Mouse (Mus musculus): ENCODE measurements at regions not wholly inside any gene's neighbourhood (a gene's known extent, or its start where the extent isn't known, plus 50 kb on each side); places are given as distances from the start of the nearest gene placed in this dataset.

GRCm38 (mm10) chr16:42718452-42718851, 157.2 kb upstream of the Zbtb20 start:
- Histone ChIP-seq H3K4me3 (replicated peaks; ENCODE audit: low read length) (no peak overlapping the region), H3K9me3 (ENCODE audit: low read length) (peaks cover 10% of the 10 kb centered on the region; the same call in 1 of the 2 replicates), H3K27me3 (ENCODE audit: insufficient read depth, low read length) (no peaks in the 10 kb centered on the region), H3K4me1 (replicated peaks; ENCODE audit: low read depth, low read length) (peaks cover 28% of the 10 kb centered on the region), H3K36me3 (ENCODE audit: insufficient read depth, low read length) (no peaks in the 10 kb centered on the region)
- TF ChIP-seq NANOG (IDR thresholded peaks at IDR 0.05; ENCODE audit: borderline replicate concordance, low read length) (no peak), CTCF (conservative IDR thresholded peaks at IDR 0.05; ENCODE audit: low read length) (no peak), POU5F1 (IDR thresholded peaks at IDR 0.05; ENCODE audit: borderline replicate concordance, low read length) (no peak)

- Histone ChIP-seq H3K4me1 (replicated peaks; ENCODE audit: low read depth, low read length) (peaks cover 24% of the 10 kb centered on the region), H3K27me3 (ENCODE audit: insufficient read depth, low read length) (no peaks in the 10 kb centered on the region)
- TF ChIP-seq POU5F1 (IDR thresholded peaks at IDR 0.05; ENCODE audit: borderline replicate concordance, low read length) = no peak
- no peak for TF ChIP-seq NANOG (IDR thresholded peaks at IDR 0.05; ENCODE audit: borderline replicate concordance, low read length)
- TF ChIP-seq CTCF (conservative IDR thresholded peaks at IDR 0.05; ENCODE audit: low read length) = no peak
These were observed 157.8 kb upstream of the Zbtb20 start for GRCm38 (mm10) chr16:42717828-42718412.

DNA sequence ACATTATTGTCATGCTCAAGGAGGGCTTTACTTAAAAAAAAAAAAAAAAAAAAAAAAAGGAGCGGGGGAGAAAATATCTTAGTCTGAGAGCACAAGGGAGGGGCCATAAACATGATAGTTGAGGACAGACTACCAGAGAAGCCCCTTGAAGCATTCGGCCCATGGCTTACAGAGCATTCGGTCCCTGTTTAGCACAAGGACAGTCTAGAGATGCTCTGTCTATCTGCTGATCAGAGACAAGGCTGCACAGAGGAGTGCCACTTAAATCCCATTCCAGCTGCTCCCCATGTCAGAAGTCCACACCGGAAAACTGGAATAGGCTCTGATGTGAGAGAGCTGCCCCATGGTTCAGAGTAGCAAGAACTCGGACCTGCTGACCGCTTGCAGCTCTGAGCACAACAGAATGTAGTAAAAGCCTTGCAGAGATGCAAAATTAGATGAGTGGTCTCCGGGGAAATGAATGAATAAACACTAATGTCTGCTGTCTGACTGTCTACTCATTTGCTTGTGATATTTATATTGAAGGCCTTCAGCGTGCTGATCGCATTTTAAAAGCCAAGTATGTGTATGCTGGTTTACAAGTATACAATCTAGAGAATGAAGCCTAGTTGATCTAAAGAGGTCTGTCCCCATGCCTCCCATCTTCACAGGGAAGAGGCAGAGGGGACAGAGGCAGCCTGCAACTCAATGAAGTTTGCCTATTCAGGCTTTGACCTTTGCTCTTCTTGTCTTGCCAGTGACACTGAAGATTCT, 158.4 kb upstream of the Zbtb20 start:
- H3K4me1 ChIP-seq (replicated peaks; ENCODE audit: low read depth, low read length) = peaks cover 26% of the 10 kb centered on the region
- H3K4me3 ChIP-seq (replicated peaks; ENCODE audit: low read length) = no peak overlapping the region
- no peaks in the 10 kb centered on the region for H3K27me3 ChIP-seq (ENCODE audit: insufficient read depth, low read length)
- H3K36me3 ChIP-seq (ENCODE audit: insufficient read depth, low read length) = no peaks in the 10 kb centered on the region
- TF ChIP-seq POU5F1 (IDR thresholded peaks at IDR 0.05; ENCODE audit: borderline replicate concordance, low read length) (no peak), NANOG (IDR thresholded peaks at IDR 0.05; ENCODE audit: borderline replicate concordance, low read length) (no peak), CTCF (conservative IDR thresholded peaks at IDR 0.05; ENCODE audit: low read length) (no peak)
- H3K9me3 ChIP-seq (ENCODE audit: low read length) = peaks cover 10% of the 10 kb centered on the region; the same call in 1 of the 2 replicates

More at GRCm38 (mm10) chr16:42717828-42718412, 157.8 kb upstream of the Zbtb20 start:
- Histone ChIP-seq H3K4me3 (replicated peaks; ENCODE audit: low read length) (no peak overlapping the region), H3K36me3 (ENCODE audit: insufficient read depth, low read length) (no peaks in the 10 kb centered on the region), H3K9me3 (ENCODE audit: low read length) (peaks cover 10% of the 10 kb centered on the region; the same call in 1 of the 2 replicates)

DNA sequence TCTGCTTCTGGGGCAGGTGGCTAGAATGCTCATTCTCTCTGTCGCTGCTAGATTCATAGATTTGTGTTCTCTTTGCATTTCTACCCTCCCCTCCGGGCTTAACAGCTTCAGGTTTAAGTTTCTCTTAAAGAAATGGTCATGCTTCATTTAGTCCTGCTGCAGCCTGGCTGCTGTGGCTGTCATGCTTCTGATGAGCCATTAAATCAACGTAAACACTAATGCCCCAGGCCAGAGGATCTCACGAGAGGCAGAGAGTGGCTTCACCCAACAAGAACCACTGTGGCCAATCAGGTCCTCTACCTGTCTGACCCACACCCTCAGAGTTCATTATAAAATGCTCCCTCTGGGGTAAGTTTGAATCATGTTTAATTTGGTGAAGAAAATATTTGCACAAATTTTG, 173.0 kb upstream of the Zbtb20 start:
- Histone ChIP-seq H3K4me1 (replicated peaks; ENCODE audit: low read depth, low read length) (no peaks in the 10 kb centered on the region), H3K36me3 (ENCODE audit: insufficient read depth, low read length) (no peaks in the 10 kb centered on the region), H3K4me3 (replicated peaks; ENCODE audit: low read length) (no peak overlapping the region), H3K27me3 (ENCODE audit: insufficient read depth, low read length) (no peaks in the 10 kb centered on the region), H3K9me3 (ENCODE audit: low read length) (no peaks in the 10 kb centered on the region)
- TF ChIP-seq NANOG (IDR thresholded peaks at IDR 0.05; ENCODE audit: borderline replicate concordance, low read length) = no peak
- no peak for TF ChIP-seq POU5F1 (IDR thresholded peaks at IDR 0.05; ENCODE audit: borderline replicate concordance, low read length)
- TF ChIP-seq CTCF (conservative IDR thresholded peaks at IDR 0.05; ENCODE audit: low read length) = no peak

DNA sequence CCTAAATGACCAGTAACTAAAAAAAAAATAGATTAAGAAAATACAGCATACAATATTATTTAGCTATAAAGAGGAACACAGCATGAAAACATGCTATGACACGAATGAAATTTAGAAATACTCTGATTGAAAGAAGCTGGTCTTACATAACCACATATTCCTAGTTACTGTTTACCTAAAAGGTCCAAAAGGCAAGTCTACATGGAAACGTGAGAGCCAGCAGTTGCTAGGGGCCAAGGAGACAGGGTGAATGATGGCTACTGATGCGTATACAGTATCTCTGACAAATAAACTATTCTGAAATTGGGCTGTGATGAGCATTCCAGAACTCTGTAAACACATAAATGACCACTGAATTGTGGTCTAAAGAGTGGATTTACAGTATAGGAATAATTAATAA, 194.5 kb upstream of the Zbtb20 start:
- Histone ChIP-seq H3K4me1 (replicated peaks; ENCODE audit: low read depth, low read length) (no peaks in the 10 kb centered on the region), H3K9me3 (ENCODE audit: low read length) (no peaks in the 10 kb centered on the region), H3K4me3 (replicated peaks; ENCODE audit: low read length) (no peak overlapping the region), H3K27me3 (ENCODE audit: insufficient read depth, low read length) (no peaks in the 10 kb centered on the region), H3K36me3 (ENCODE audit: insufficient read depth, low read length) (no peaks in the 10 kb centered on the region)
- TF ChIP-seq CTCF (conservative IDR thresholded peaks at IDR 0.05; ENCODE audit: low read length) (no peak), POU5F1 (IDR thresholded peaks at IDR 0.05; ENCODE audit: borderline replicate concordance, low read length) (no peak), NANOG (IDR thresholded peaks at IDR 0.05; ENCODE audit: borderline replicate concordance, low read length) (no peak)

GRCm38 (mm10) chr16:42677211-42677610, 198.5 kb upstream of the Zbtb20 start:
- Histone ChIP-seq H3K36me3 (ENCODE audit: insufficient read depth, low read length) (no peaks in the 10 kb centered on the region), H3K9me3 (ENCODE audit: low read length) (no peaks in the 10 kb centered on the region), H3K4me1 (replicated peaks; ENCODE audit: low read depth, low read length) (no peaks in the 10 kb centered on the region), H3K27me3 (ENCODE audit: insufficient read depth, low read length) (no peaks in the 10 kb centered on the region), H3K4me3 (replicated peaks; ENCODE audit: low read length) (no peak overlapping the region)
- TF ChIP-seq NANOG (IDR thresholded peaks at IDR 0.05; ENCODE audit: borderline replicate concordance, low read length) (no peak), POU5F1 (IDR thresholded peaks at IDR 0.05; ENCODE audit: borderline replicate concordance, low read length) (no peak), CTCF (conservative IDR thresholded peaks at IDR 0.05; ENCODE audit: low read length) (no peak)

DNA sequence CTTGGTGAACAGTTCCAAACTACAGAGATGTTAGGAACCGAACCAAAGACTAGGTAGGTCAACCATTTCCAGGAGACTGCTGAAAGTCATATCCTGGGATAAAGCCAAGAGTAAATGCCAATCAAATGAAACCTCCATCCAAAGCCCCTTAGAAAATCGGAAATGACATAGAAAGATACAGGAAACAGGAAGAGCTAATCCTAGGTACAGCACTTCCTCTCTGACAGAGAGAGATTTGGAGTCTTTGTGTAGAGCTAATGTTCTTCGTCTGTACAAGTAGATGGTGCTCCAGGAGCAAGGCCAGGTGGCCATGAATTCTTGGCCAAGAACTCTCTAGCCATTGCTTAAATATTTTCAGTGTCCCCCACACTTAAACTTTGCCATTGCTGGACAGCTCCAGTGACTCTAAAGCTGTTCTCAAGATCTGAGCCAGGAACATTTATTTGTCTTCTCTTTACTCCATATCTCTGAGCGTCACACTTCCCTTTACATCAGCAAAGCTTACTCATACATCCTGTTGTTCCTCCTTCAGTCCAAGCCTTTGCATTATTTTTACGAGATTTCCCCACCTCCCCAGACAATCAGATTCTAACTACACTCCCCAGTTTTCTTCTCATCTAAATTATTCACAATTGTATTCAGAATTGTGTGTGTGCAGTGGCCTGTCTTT, 199.1 kb upstream of the Zbtb20 start:
- Histone ChIP-seq H3K36me3 (ENCODE audit: insufficient read depth, low read length) (no peaks in the 10 kb centered on the region), H3K9me3 (ENCODE audit: low read length) (no peaks in the 10 kb centered on the region), H3K4me3 (replicated peaks; ENCODE audit: low read length) (no peak overlapping the region), H3K4me1 (replicated peaks; ENCODE audit: low read depth, low read length) (no peaks in the 10 kb centered on the region), H3K27me3 (ENCODE audit: insufficient read depth, low read length) (no peaks in the 10 kb centered on the region)
- TF ChIP-seq CTCF (conservative IDR thresholded peaks at IDR 0.05; ENCODE audit: low read length) (no peak), POU5F1 (IDR thresholded peaks at IDR 0.05; ENCODE audit: borderline replicate concordance, low read length) (no peak), NANOG (IDR thresholded peaks at IDR 0.05; ENCODE audit: borderline replicate concordance, low read length) (no peak)

GRCm38 (mm10) chr16:42675031-42675430, 200.7 kb upstream of the Zbtb20 start:
- no peaks in the 10 kb centered on the region for H3K4me1 ChIP-seq (replicated peaks; ENCODE audit: low read depth, low read length)
- TF ChIP-seq CTCF (conservative IDR thresholded peaks at IDR 0.05; ENCODE audit: low read length) (no peak), NANOG (IDR thresholded peaks at IDR 0.05; ENCODE audit: borderline replicate concordance, low read length) (no peak), POU5F1 (IDR thresholded peaks at IDR 0.05; ENCODE audit: borderline replicate concordance, low read length) (no peak)
- H3K4me3 ChIP-seq (replicated peaks; ENCODE audit: low read length) = no peak overlapping the region
- no peaks in the 10 kb centered on the region for H3K9me3 ChIP-seq (ENCODE audit: low read length)
- no peaks in the 10 kb centered on the region for H3K27me3 ChIP-seq (ENCODE audit: insufficient read depth, low read length)
- H3K36me3 ChIP-seq (ENCODE audit: insufficient read depth, low read length) = no peaks in the 10 kb centered on the region
